Mouse (Mus musculus) MN1 (cell line): ENCODE results near the gene Gm960.

Source experiments
- DNase-seq: peaks from one replicate; pipeline ENCODE4 v3.0.0-alpha.2; 2016; ENCODE audit warnings: low spot score

The Gm960 gene

GRCm38 (mm10) chr19:4623419-4623818, 75.0 kb downstream of the Gm960 start:
- no peak for DNase-seq

GRCm38 (mm10) chr19:4622780-4623179, 75.7 kb downstream of the Gm960 start:
- no peak for DNase-seq

- no peak for DNase-seq
Measured at GRCm38 (mm10) chr19:4620721-4621120, 77.7 kb downstream of the Gm960 start.

- DNase-seq = no peak
Measured at GRCm38 (mm10) chr19:4619461-4619860, 79.0 kb downstream of the Gm960 start.

GRCm38 (mm10) chr19:4618183-4618582, 80.3 kb downstream of the Gm960 start:
- no peak for DNase-seq

GRCm38 (mm10) chr19:4616546-4616945, 81.9 kb downstream of the Gm960 start:
- DNase-seq = no peak

- DNase-seq = peak; percentile 84
Measured at GRCm38 (mm10) chr19:4615151-4616093, 83.0 kb downstream of the Gm960 start, which contains the start of gene Lrfn4. Lrfn4 (minus strand) TSS chr19:4615667.

GRCm38 (mm10) chr19:4614305-4615150, 83.9 kb downstream of the Gm960 start:
- DNase-seq = no peak

- DNase-seq = no peak
Measured at GRCm38 (mm10) chr19:4613464-4614304, 84.8 kb downstream of the Gm960 start.

GRCm38 (mm10) chr19:4612181-4612961, 86.1 kb downstream of the Gm960 start:
- DNase-seq = no peak

GRCm38 (mm10) chr19:4610109-4610508, 88.4 kb downstream of the Gm960 start:
- DNase-seq = no peak

GRCm38 (mm10) chr19:4608511-4608910, 90.0 kb downstream of the Gm960 start:
- DNase-seq = no peak

- DNase-seq = no peak
Measured at GRCm38 (mm10) chr19:4607406-4607805, 91.1 kb downstream of the Gm960 start.

- no peak for DNase-seq
Measured at GRCm38 (mm10) chr19:4605654-4606053, 92.8 kb downstream of the Gm960 start.

GRCm38 (mm10) chr19:4603801-4604723, 94.4 kb downstream of the Gm960 start:
- no peak for DNase-seq

- no peak for DNase-seq
Measured at GRCm38 (mm10) chr19:4602459-4602858, 96.0 kb downstream of the Gm960 start.

GRCm38 (mm10) chr19:4596071-4596470, 102.4 kb downstream of the Gm960 start:
- no peak for DNase-seq

GRCm38 (mm10) chr19:4593792-4594522, 104.5 kb downstream of the Gm960 start:
- DNase-seq = no peak

- DNase-seq = no peak
Measured at GRCm38 (mm10) chr19:4590025-4590424, 108.4 kb downstream of the Gm960 start.
